Mouse (Mus musculus) CD8-positive naive resting alpha-beta T cell, adult 2 months (primary cell): Measurements from ENCODE around the gene Kcnma1.

Experiments
- DNase-seq, 2 experiments: peaks; one replicate each; pipeline ENCODE4 v3.0.0; 2022; ENCODE audit warnings: low read depth in 2 of 2, low spot score in 2 of 2

The Kcnma1 gene

GRCm38 (mm10) chr14:24014391-24014790 lies at the start of gene Kcnma1:
Gene Kcnma1 (minus strand): TSS chr14:24014491.
- no peak for DNase-seq

- DNase-seq, result no peak
Measured at GRCm38 (mm10) chr14:24059747-24060146, 45.5 kb upstream of the Kcnma1 start.

DNA sequence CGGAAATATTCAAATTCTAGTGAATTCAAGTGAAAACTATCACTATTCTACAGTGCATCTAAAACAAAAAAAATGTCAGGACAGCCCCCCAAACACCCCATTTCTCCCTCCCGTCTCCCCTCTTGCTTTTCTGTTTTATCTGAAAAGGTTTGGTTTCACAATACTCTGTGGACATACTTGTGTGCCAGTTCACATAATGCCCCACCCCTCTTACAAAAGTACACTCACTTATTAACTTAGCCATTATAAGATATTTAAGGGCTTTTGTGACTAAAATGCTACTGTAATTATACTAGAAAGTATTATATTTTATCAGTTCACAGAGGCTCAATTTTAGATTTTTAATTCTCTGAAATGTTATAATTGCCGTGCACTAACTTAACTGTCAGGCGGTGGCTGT lies 45.0 kb upstream of the Kcnma1 start:
- DNase-seq, result no peak

- no peak for DNase-seq
Measured at GRCm38 (mm10) chr14:24051821-24052220, 37.5 kb upstream of the Kcnma1 start.

DNA sequence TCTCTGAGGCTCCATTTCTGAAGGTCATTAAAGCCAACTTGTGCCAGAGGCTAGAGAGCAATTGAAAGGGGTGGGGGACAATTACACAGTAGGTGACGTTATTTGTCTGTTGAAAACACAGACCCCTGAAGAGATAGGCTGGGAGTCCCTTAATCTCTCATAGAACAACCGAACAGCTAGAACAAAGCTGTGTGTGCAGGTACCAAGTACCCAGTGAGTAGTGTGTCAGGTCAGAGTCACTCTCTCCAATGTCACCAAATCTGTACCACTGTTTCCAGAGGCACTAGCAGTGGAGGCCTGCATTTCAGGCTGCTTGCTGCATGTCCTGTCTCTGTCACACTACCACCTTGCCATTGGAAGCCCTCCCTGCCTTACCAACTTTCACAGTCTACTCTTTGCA lies 22.3 kb upstream of the Kcnma1 start:
- no peak for DNase-seq

GRCm38 (mm10) chr14:24036208-24036535 lies 21.9 kb upstream of the Kcnma1 start:
- DNase-seq, result no peak

DNA sequence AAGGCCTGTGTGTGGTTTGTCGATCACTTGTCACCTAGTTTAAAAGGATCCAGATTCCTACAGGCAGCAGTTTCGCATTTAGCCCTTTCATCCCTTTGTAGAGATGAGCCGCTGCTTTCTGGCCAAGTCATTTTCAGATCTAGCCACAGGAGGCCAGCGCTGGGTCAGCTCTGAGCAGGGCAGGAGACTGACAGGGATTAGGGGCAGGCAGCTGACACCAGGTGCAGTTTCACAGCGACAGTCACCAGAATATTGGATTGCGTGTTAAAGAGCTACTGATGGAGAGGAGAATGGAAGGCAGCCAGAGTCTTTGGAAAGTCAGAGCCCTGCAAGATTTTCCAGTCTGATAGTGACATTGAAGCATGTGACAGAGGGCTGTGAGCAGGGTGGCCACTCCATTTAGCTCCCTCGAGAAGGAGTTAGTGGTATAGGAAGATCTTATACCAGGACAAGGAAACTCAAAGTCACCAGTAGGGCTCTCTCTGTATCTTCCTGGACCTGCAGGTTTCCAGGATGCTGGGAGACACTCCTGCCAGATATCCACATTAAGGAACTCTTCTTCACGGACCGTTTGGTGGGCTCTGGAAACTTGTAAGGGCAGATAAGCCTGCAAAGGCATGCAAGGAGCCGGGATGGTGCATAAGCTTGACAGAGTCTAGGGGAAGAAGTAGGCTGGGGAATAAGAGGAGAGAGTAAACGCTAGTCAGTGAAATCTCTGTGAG lies 21.4 kb upstream of the Kcnma1 start:
- no peak for DNase-seq

GRCm38 (mm10) chr14:24032876-24033389 lies 18.6 kb upstream of the Kcnma1 start:
- no peak for DNase-seq

DNA sequence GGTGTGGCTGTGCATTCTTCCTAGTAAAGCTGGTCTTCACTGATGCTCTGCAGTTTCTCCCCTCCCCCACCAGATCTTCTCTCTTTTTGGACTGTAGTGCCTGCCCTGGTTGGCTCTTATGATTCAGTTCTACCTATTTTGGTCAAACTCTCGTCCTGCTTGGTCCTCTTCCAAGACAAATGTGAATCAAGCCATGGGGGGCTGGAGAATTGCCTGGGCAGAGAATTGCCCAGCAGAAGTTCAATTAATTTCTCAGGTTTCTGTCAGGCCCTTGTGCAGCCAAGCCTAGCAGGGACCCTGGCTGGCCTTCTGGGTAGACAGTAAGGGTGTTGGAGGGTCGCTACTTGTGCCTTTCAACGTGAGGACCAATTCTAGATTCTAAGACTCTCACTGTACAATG lies 17.9 kb upstream of the Kcnma1 start:
- no peak for DNase-seq

DNA sequence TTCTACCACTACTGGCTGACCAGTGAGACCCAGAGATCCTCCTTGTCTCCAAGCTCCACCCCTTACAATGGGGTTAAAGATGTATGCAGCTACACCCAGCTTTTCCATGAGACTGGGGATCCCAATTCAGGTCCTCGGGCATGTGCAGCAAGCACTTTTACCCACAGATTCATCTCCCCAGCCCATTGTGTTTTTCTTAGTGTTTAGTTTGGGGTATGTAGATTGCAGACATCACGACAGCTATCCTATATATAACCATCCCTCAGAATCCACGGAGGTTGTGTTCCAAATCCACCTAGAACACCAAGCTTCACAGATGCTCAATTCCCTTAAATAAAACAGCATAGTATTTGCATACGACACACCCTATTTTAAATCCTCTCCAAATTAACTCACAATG lies 6.4 kb upstream of the Kcnma1 start:
- DNase-seq, result no peak

GRCm38 (mm10) chr14:24009978-24010377 lies 4.3 kb downstream of the Kcnma1 start:
- no peak for DNase-seq

GRCm38 (mm10) chr14:24008252-24008651 lies 6.0 kb downstream of the Kcnma1 start:
- DNase-seq, result no peak

- DNase-seq, result no peak
Measured at GRCm38 (mm10) chr14:24006276-24006675, 8.0 kb downstream of the Kcnma1 start.

- no peak for DNase-seq
Measured at GRCm38 (mm10) chr14:24004471-24005271, 9.6 kb downstream of the Kcnma1 start.

- DNase-seq, result no peak
Measured at GRCm38 (mm10) chr14:24003450-24004381, 10.6 kb downstream of the Kcnma1 start.

GRCm38 (mm10) chr14:24002647-24003046 lies 11.6 kb downstream of the Kcnma1 start:
- DNase-seq, result no peak

GRCm38 (mm10) chr14:23997912-23998311 lies 16.4 kb downstream of the Kcnma1 start:
- DNase-seq, result no peak

DNA sequence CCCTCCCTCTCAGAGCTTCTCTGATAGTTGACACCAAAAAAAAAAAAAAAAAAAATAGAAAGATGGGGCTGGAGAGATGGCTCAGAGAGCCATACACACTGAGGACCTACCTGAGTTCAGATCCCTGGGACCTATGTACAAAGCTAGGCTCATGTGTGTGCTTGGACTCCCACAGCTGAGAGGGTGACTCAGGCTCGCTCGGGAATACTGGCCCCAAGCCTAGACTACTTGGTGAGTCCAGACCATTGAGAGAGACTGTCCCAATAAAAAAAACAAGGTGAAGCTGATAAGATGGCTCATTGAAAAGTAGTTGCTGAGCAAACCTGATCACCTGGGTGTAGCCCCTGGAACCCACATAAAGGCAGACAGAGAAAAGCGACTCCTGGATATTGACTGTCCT lies 18.5 kb downstream of the Kcnma1 start:
- no peak for DNase-seq

DNA sequence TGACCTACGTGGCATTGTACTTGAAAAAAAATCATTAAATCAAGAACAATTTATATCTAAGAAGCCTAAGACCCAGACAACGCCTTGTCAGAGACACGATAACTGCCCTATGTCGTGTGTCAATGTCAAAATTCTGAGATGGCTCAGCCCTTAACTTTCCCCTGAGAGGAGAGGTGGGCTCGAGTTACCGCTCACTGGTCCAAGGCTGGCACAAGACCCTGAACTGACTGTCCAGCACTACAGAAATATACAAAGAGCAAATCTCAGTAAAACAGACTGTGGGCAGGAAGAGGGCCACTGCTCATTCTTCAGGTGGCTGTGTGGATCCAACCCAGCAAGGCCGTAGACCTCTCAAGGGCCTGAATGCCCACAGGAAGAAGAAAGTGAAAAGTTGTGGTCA lies 23.4 kb downstream of the Kcnma1 start:
- DNase-seq, result no peak

DNA sequence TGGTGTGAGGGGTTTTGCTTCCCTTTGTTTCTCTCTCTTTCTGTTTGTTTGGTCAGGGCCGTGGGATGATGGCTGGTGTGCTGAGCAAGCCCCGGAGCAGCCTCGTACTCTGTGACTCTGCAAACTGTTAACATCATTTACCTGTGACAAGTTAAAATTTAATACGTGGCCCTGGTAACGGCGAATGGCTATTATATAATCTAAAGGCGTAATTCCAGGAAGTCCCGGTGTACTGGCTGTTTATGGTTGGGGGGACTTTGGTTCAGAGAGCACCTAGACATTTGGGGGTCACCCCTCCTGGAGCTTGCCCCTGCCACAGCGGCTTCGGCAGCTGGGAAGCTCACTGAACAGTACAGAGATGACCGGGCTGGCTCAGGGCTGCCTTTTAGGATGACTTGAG lies 24.6 kb downstream of the Kcnma1 start:
- no peak for DNase-seq

DNA sequence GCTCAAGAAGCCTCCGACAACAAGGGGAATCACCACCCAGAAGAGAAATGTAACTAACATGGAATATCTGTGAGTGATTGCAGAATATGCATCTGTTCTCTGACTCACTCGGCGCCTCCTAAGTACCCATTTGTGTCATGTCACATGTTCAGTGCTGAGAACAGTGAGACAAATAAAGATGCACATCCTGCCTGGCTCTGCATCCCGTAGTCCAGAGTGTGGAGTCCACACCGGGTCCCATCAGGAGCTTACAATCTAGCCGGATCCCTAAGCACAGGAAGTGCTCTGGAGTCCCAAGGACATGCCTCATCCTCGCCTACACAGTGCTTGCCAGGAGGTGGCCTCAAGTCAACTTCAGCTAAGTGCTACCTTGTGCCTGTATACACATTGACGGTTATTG lies 32.1 kb downstream of the Kcnma1 start:
- no peak for DNase-seq
